Mouse (Mus musculus) forelimb bud, embryonic 11.5 days (tissue): ENCODE data around the gene Aktip.

Source experiments
- DNase-seq: peaks from one replicate; pipeline ENCODE4 v3.0.0-alpha.2; 2012; ENCODE audit warnings: low read depth, low spot score

The Aktip gene

DNA sequence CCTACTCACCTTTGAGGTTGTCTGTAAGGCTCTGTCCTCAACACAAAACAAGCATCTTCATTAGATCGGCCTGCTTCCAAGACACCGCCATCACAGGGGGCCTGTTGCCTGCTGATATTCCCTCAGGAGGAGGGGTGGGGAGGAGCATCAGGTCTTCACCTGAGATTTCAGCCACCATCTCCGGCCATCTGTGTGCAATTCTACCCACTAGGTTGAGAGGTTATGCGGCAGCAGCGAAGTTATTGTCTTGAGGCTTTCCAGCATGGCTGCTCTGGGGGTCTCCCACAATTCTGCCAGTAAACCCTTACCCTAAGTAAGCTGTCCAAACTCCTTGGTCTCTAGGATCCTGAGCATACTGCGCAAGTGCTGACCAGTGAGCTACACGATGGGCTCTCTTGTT lies at the start of gene Aktip:
TSS of gene Aktip (minus strand) at position 101 of the 400 bp plus-strand sequence.
- no peak for DNase-seq

DNA sequence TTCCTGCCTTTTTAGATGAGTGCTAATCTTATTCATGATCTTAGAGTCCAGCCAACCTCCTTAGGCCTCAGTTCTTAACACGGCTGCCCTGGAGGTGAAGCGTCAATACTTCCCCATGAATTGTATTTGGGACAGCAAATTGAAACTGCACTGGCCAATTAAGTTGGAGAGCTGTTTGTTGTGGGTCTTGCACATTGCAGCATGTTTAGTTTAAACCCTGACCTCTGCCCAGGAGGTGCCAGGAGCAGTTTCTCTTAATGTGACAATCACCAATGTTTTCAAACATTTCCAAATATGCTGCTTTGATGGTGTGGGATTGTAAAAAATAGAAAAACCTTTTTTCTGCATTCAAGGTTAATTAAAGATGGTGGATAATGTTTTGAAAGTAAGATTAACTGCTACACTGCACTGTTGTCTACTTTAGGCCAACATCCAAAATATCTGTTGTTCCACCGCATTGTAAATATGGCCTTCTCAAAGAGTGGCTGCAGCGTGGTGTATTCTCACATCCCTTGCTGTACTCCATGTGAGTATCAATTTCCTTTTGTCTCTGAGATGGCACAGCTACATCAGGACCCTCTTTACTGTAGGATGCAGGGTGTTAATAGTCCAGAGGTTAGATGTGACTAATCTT lies 46.2 kb upstream of the Aktip start:
- DNase-seq: no peak

GRCm38 (mm10) chr8:91242721-91243120 lies 42.9 kb upstream of the Aktip start:
- DNase-seq: no peak

DNA sequence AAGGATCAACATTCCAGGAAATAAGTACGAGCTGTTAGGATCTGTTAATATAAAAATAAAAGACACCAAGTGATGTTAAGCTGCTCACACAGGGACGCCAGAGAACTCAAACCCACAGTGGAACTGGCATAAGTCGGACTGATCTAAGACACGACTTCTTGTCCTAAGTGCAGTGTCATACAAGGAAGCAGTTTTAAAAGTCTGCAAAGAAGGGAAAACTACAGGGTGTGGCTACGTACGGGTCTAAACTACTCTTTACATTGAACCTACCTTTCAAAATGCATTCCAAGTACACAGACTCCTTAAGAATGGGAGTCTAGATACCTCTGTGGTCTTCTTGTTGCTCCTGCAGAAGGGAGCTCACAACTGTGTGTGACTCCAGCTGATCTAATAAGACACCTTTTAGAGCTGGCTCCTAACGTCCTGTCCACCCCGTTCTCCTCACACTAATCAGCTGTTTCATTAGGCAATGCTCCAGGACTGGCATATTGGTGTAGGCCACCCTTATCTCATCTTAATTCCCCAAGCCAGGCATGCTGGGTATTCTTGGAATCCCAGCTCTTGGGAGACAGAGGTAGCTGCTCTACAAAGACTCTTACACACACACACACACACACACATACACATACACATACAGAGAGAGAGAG lies 42.2 kb upstream of the Aktip start:
- no peak for DNase-seq

DNA sequence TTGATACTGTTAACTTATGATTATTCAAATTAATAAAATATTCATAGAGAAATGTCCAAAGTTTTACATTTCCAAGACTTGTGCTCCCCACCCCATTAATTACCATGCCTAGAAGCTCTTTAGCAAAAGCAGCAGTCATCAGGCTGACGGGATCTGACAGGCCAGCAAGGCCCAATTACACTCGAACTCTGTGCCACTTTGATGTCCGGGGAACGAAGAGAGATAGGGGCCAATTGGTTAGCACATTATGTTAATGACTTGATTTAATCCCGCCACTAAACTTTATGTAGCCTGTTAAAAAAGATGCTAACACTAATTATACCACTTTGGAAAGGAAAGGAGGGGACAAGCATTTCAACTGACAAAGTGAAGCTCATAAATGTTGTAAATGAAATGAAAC lies 41.6 kb upstream of the Aktip start:
- no peak for DNase-seq

- DNase-seq: no peak
Measured at GRCm38 (mm10) chr8:91237191-91237590, 37.4 kb upstream of the Aktip start.

DNA sequence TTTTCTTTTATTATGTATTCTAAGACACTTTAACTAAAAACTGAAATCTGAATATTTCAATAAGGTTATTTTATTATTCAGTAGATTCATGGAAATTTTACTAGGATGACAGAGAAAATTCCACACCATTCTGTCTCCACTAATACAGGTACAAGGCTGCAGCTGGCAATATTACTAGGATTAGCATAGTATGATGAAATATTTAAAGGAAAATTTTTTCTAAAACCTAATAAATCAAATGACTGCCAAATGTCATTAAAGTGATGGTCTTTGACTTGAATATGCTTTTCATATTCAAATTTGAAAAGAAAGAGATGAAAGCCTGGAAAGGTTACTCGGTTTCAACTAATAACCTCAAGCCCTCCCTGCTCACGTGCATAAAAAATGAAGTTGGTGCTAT lies 34.3 kb upstream of the Aktip start:
- DNase-seq: no peak

GRCm38 (mm10) chr8:91227421-91227841 lies 27.7 kb upstream of the Aktip start:
- no peak for DNase-seq

DNA sequence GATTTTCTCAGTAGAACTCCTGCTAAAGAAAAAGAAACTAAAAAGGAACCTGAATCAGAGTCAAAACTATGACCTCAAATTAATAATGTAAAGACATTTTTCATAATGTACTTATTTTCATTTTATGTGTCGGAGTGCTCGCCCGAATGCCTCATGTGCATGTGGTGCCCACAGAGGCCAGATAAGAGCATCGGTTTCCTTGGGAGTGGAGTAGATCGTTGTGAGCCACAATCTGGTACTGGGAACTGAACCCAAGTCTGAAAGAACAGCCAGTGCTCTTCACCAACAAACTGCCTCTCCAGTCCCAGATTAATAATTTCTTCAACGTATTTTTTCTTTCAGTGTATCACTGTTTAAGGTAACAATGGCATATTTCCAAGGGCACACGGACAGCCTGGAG lies 24.5 kb upstream of the Aktip start:
- DNase-seq: no peak

- DNase-seq: no peak
Measured at GRCm38 (mm10) chr8:91221841-91222240, 22.1 kb upstream of the Aktip start.

GRCm38 (mm10) chr8:91218271-91218670 lies 18.5 kb upstream of the Aktip start:
- DNase-seq: no peak

GRCm38 (mm10) chr8:91217062-91217905 lies 17.5 kb upstream of the Aktip start:
- no peak for DNase-seq

DNA sequence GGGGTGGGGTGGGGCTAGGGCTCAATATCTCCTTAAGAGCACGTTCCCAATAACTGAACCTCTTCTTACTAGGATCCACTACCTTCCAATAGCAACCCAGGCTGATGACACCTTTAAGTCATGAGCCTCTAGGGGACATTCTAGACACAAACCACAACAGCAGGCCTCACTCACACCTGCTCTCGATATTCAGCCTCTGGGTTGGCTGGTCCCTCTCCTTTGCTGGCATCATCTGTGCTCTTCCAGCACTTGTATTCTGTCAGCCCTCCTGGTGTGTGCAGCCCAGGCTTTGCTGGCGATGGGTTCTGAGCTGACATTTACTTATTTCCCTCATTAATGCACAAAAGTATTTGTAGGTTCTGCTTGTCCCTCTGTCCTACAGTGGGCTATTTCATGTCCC lies 14.5 kb upstream of the Aktip start:
- no peak for DNase-seq

GRCm38 (mm10) chr8:91212948-91213347 lies 13.2 kb upstream of the Aktip start:
- DNase-seq: no peak

GRCm38 (mm10) chr8:91209658-91210057 lies 9.9 kb upstream of the Aktip start:
- no peak for DNase-seq

DNA sequence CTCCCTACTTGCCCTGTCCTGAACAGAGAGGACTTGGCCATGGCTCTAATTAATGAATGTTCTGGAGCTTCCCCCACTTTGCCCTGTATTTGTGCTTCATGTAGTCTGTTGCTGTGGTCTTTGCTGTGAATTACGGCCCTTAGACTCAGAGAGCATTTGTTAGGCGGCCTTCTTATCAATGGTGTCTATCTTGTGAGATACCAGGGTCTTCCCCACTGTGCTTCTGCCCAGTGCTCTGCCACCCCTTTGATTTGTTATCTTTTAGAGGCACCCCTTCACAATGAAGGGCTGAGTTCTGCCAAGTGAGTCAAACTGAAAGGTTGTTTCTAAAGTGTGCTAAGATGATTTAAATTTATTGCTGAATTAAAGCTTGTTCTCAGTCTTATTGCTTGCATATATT lies 7.9 kb upstream of the Aktip start:
- no peak for DNase-seq

- no peak for DNase-seq
Measured at GRCm38 (mm10) chr8:91205897-91206296, 6.1 kb upstream of the Aktip start.

DNA sequence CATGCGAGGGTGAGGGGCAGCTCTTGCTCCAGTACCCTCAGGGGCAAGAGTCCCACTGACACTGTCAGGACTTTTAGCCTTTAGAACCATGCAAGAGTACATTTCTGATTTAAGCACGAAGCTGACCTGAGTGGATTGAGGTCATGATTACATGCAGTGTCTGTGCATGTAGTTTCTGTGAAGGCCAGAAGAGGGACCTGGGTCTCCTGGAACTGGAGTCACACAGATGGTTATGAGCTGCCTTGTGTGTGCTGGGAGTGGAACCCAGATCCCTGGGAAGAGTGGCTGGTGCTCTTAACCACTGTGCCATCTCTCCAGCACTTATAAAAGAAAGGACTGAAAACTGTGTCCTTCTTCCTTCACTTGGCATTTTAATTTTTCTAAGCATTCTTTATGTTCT lies 1.4 kb upstream of the Aktip start:
- DNase-seq: no peak

DNA sequence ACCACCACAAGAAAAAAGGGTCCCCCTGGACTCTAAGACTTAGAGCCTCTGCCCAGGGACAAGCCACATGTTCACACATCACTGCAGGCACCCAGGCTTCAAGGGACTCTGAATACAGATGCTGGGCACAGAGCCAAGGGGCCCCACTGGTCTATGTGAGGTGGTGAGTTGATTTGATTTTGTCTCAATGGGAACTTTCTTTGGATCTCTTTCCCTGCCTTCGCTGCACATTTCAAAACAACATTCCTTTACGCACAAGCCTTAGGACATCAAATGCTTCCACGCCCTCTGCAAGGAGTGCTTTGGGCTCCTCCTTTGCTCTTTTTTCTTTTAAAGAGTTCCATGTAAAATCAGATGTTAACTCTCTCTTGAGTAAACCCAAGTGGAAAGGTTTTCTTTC lies 1.7 kb downstream of the Aktip start:
- DNase-seq: no peak

DNA sequence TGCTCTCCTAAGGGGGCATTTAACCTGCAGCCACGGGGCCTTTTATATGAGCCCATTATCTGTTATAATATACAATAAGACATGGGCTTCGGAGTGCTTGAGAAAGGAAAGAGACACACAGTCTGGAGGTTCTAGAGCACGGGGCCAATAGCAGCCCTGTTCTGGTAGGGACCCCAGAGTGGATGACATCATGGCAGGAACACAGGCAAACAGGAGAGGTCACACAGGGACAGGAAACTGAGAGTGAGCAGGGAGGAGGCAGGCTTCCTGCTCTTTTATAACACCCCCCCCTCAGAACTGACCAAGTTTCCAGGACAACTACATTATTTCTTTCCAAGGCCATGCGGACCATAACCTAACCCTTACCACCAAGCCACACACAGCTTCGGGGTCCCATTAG lies 2.5 kb downstream of the Aktip start:
- no peak for DNase-seq

DNA sequence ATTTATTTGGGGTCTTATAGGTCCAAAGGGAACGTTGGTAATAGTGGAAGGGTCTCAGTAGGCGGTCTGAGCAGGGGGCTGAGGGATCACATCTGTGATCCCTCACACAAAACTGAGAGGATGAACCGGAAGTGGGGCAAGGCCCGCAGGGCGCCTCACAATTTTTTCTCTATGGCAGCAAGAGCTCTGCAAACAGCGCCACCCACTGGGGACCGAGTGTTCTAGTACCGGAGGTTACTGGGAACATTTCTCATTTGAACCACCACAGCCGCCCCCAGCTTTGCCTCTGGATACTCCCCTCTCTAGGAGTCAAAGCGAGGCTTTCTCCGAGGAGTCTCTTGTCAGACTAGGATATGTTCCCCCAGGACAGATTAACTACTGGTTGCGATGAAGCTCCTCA lies 3.1 kb downstream of the Aktip start:
- no peak for DNase-seq

DNA sequence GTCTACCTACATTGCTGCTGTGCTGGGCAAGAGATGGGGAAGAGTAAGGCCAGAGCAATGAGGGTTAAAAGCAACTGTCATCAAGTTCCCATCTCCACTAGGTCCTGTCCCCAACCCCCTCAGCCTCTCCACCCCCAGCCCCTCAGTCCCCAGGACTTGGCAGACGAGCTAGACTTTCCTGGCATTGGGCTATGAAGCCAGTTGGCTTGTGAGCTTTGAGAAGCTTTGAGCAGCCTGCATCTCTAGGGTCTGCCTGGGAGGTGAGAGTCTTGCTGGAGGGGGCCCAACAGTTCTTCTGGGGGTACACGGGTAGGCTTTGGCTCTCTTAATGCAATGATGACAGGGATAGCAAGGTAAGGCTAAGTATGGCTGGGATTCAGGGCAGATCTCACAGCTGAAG lies 5.7 kb downstream of the Aktip start:
- DNase-seq: no peak

GRCm38 (mm10) chr8:91192941-91193340 lies 6.8 kb downstream of the Aktip start:
- no peak for DNase-seq
